Mouse (Mus musculus): Measurements from ENCODE around the gene Pitpnm2.

GRCm38 (mm10) chr5:124082447-124082846 is 167.1 kb downstream of the Pitpnm2 start:
- TF ChIP-seq POLR2A (IDR thresholded peaks at IDR 0.05; ENCODE audit: insufficient read depth, low read depth, low read length) (no peak), EP300 (IDR thresholded peaks at IDR 0.05; ENCODE audit: insufficient read depth, low read depth, low read length) (no peak), CTCF (IDR thresholded peaks at IDR 0.05) (no peak)
